Mouse (Mus musculus) ES-Bruce4 (cell line): Measurements from ENCODE around the gene Cct2.

Experiments
- CTCF ChIP-seq: IDR thresholded peaks from one replicate; pipeline ENCODE4 v1.8.1; 2011; ENCODE audit warnings: low read depth, low read length
- EP300 ChIP-seq: IDR thresholded peaks from 2 replicates; pipeline ENCODE4 v1.6.1; 2011; ENCODE audit warnings: low read depth, low read length; ENCODE audit not compliant: insufficient read depth
- POLR2A ChIP-seq: IDR thresholded peaks from one replicate; pipeline ENCODE4 v1.8.1; 2011; ENCODE audit warnings: low read length; ENCODE audit not compliant: insufficient read depth

DNA sequence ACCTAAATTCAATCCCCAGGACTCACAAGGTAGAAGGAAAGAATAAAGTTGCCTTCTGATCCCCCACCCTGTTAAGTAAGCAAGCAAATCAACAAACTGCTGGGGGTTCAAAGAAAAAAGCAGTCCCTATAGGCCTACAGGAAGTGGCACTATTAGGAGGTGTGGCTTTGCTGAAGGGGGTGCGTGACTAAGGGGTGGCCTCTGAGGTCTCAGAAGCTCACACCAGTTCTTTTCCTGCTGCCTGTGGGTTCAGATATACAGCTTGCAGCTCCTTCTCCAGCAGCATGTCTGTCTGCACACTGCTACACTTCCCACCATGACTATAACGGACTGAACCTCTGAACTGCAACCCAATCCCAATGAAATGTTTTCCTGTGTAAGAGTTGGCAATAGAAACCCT is 48.9 kb upstream of the Cct2 start:
- TF ChIP-seq CTCF (no peak), EP300 (no peak), POLR2A (no peak)
